Mouse (Mus musculus): ENCODE results near the gene Zc3hav1. TPM values are rescaled to one million over a fixed set of nuclear protein-coding genes. Genes with fewer than 3 reads are reported as not detected.

Zc3hav1 gene
- polyA plus RNA-seq (2015; fragmentation: Illumina TruSeq; extraction: RNeasy Lipid Tissue Mini Kit (QIAGEN cat#74804); ENCODE audit: low read depth, low replicate concordance), result 2.9 TPM

DNA sequence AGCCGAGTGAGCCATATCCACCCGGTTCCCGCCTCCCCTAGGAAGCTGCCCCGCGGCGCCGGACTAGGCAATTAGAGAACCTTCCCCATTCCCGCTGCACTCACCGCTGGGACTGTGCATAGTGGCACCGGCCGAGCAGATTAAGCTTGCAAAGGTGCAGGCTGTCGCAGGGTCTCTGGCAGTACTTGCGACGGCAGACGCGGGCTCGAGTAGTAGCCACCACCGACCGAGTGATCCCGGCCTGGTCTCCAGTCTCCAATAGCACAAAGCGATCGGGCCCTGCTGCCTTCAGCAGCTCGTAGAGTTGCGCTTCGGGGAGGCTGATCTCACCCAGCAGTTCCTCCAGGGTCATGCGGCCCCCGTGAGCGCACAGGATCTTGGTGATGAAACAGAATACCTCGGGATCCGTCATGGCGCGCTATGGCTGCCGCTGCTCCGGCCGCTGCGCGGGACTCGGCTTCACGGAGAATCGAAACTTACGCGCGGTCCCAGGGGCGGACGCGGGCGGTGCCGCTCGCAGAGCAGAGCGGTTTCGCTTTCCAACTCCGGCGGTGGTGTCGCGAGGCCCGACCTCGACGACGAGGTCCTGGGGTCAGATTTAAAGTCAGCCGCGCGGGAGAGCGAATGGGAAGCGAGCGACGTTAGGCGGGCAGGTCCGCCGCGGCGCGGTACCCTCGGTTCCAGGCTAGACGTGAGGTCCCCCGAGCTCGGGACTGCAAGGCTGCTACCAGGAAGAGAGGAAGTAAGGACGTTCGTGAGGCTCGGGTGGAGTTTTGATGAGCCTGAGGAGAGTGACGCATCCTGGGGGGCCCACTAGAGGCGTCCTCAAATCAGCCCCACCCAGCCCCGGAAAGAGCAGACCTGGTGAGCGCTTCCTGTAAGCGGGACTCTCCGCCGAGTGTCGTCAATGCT lies at the start of gene Zc3hav1:
TSS of gene Zc3hav1 (minus strand) at position 793 of the 912 bp plus-strand sequence.

GRCm38 (mm10) chr6:38381129-38381771 lies 26.8 kb upstream of the Zc3hav1 start, which contains the start of gene Ttc26:
Gene Ttc26, plus strand, starts transcription at chr6:38381469.

GRCm38 (mm10) chr6:38298761-38299401 lies 55.5 kb downstream of the Zc3hav1 start, which contains the start of gene Zc3hav1l:
Gene Zc3hav1l, minus strand, starts transcription at chr6:38299259.

Other genes with a start within 250 kb of the Zc3hav1 start
- not detected for gene Tmem213, start 245.3 kb downstream of the Zc3hav1 start, polyA plus RNA-seq (2015; fragmentation: Illumina TruSeq; extraction: RNeasy Lipid Tissue Mini Kit (QIAGEN cat#74804); ENCODE audit: low read depth, low replicate concordance)
- 1.2 TPM for gene Atp6v0a4, start 230.0 kb downstream of the Zc3hav1 start, polyA plus RNA-seq (2015; fragmentation: Illumina TruSeq; extraction: RNeasy Lipid Tissue Mini Kit (QIAGEN cat#74804); ENCODE audit: low read depth, low replicate concordance)
- gene D630045J12Rik, start 100.6 kb downstream of the Zc3hav1 start, polyA plus RNA-seq (2015; fragmentation: Illumina TruSeq; extraction: RNeasy Lipid Tissue Mini Kit (QIAGEN cat#74804); ENCODE audit: low read depth, low replicate concordance), result 15.2 TPM
- 2.2 TPM for gene Zc3hav1l, start 55.3 kb downstream of the Zc3hav1 start, polyA plus RNA-seq (2015; fragmentation: Illumina TruSeq; extraction: RNeasy Lipid Tissue Mini Kit (QIAGEN cat#74804); ENCODE audit: low read depth, low replicate concordance)
- gene Ttc26, start 26.9 kb upstream of the Zc3hav1 start, polyA plus RNA-seq (2015; fragmentation: Illumina TruSeq; extraction: RNeasy Lipid Tissue Mini Kit (QIAGEN cat#74804); ENCODE audit: low read depth, low replicate concordance), result 6.3 TPM
- gene Ubn2, start 79.3 kb upstream of the Zc3hav1 start, polyA plus RNA-seq (2015; fragmentation: Illumina TruSeq; extraction: RNeasy Lipid Tissue Mini Kit (QIAGEN cat#74804); ENCODE audit: low read depth, low replicate concordance), result 16.2 TPM
- 124 TPM for gene Fmc1, start 178.9 kb upstream of the Zc3hav1 start, polyA plus RNA-seq (2015; fragmentation: Illumina TruSeq; extraction: RNeasy Lipid Tissue Mini Kit (QIAGEN cat#74804); ENCODE audit: low read depth, low replicate concordance)
- gene Luc7l2, start 196.7 kb upstream of the Zc3hav1 start, polyA plus RNA-seq (2015; fragmentation: Illumina TruSeq; extraction: RNeasy Lipid Tissue Mini Kit (QIAGEN cat#74804); ENCODE audit: low read depth, low replicate concordance), result 128 TPM

Data from brain, adult 10 weeks (tissue).